Mouse (Mus musculus): ENCODE results near the gene Rgs9bp.

- no peak for TF ChIP-seq POLR2A (IDR thresholded peaks at IDR 0.05; ENCODE audit: borderline replicate concordance, control insufficient read depth, low read depth, low read length)
- no peak for TF ChIP-seq CTCF (IDR thresholded peaks at IDR 0.05; ENCODE audit: control insufficient read depth, insufficient read depth, low read length)
These were observed 1.2 kb downstream of the Rgs9bp start for GRCm38 (mm10) chr7:35584068-35584785.
